In the genomic region with DNA sequence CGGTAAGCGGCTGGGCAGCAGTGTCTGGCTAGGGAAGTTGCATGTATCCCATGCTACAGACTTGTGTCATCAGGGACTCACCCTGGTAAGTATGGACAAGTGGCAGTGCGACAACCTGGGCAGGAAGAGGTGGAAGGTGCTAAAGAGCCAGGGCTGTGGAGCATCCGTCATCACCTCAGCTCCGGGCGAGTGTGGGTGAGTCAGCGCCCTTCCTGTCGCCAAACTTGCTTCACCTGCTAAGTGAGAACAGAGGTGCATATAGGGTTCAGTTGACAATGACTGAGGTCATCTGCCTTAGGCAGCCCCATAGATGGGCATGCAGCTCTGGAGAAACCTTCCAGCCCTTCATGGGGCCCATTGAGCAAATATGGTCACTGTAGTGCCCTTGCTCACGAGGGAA, we compare ENCODE assay signal across 30 mouse cellular contexts. TPM values are rescaled to one million over a fixed set of nuclear protein-coding genes. Genes with fewer than 3 reads are reported as not detected.
DNase-seq lines count a peak whose midpoint lies in the region; ATAC-seq and TF ChIP-seq lines count a peak whose summit lies in the region.
"Had no signal": no experiment of that assay in that cellular context is flagged by ENCODE, and none has a peak within 500 bp of the region (broad histone marks: within the 10 kb centered on the region; RNA-seq: fewer than 3 reads in every experiment).

No protein-coding gene starts in this region.

- H3K4me1 ChIP-seq in forebrain, embryonic 10.5 days: peaks cover 29% of the 10 kb centered on the region
- H3K4me1 ChIP-seq in forebrain, postnatal 0 days (ENCODE audit: insufficient read depth): no peaks in the 10 kb centered on the region
- peaks cover 30% of the 10 kb centered on the region for H3K4me1 ChIP-seq in heart, embryonic 15.5 days (replicated peaks)

- no peak for TF ChIP-seq CTCF in forebrain, postnatal 0 days (IDR thresholded peaks at IDR 0.05; ENCODE audit: low read depth)

- intact Hi-C loops in heart, postnatal 14 days (cut with DNase I): no loop called here

- H3K27me3 ChIP-seq in forebrain, embryonic 10.5 days (ENCODE audit: poor library complexity, severe bottlenecking): no peaks in the 10 kb centered on the region
- H3K27me3 ChIP-seq in forebrain, postnatal 0 days (ENCODE audit: insufficient read depth, low read length): no peaks in the 10 kb centered on the region
- H3K27me3 ChIP-seq in heart, embryonic 15.5 days: no peaks in the 10 kb centered on the region
- H3K27me3 ChIP-seq: embryonic facial prominence, embryonic 12.5 days; forebrain, embryonic 13.5 days; limb, embryonic 12.5 days; midbrain, embryonic 12.5 days had no signal

- ATAC-seq in forebrain, postnatal 0 days: no peak
- ATAC-seq in heart, embryonic 15.5 days (replicated peaks; ENCODE audit: insufficient number of reproducible peaks, insufficient read depth, low FRiP score, low read depth): peak; percentile 52
- ATAC-seq: activated CD4-positive, CD25-positive, alpha-beta regulatory T cell, adult 4 months; forebrain, embryonic 13.5 days; inflammation-experienced regulatory T-cells, adult 6 months; liver, postnatal 0 days; lung, postnatal 0 days had no signal

- no peaks in the 10 kb centered on the region for H3K36me3 ChIP-seq in forebrain, embryonic 10.5 days (replicated peaks)
- H3K36me3 ChIP-seq in forebrain, postnatal 0 days (ENCODE audit: insufficient read depth): no peaks in the 10 kb centered on the region
- no peaks in the 10 kb centered on the region for H3K36me3 ChIP-seq in heart, embryonic 15.5 days
- H3K36me3 ChIP-seq: embryonic facial prominence, embryonic 12.5 days; limb, embryonic 12.5 days; midbrain, embryonic 12.5 days had no signal

- DNase-seq in forebrain, embryonic 10.5 days (ENCODE audit: extremely low spot score, low spot score): no peak
- no peak for DNase-seq in forebrain, postnatal 0 days
- no peak for DNase-seq in heart, postnatal 14 days
- peak; percentile 18 for DNase-seq in urinary bladder, adult 2 months (ENCODE audit: low spot score)
- no peak for DNase-seq in urinary bladder, postnatal 10 days (ENCODE audit: low spot score)
- DNase-seq in kidney, postnatal 36 days: no peak
- DNase-seq in layer of hippocampus, adult 11-12 months (ENCODE audit: low spot score): no peak
- DNase-seq: adrenal gland, adult 8-10 months; cerebellum, adult 11-12 months; cerebellum, postnatal 14 days; gastrocnemius, adult 2 months; kidney, adult 2 months; liver, postnatal 0 days had no signal

- no peak overlapping the region for H3K4me2 ChIP-seq in forebrain, postnatal 0 days (ENCODE audit: low read depth)
- no peak overlapping the region for H3K4me2 ChIP-seq in heart, embryonic 15.5 days
- H3K4me2 ChIP-seq: embryonic facial prominence, embryonic 12.5 days; forebrain, embryonic 13.5 days; hindbrain, embryonic 14.5 days; limb, embryonic 12.5 days; liver, embryonic 11.5 days; midbrain, embryonic 12.5 days had no signal

- H3K27ac ChIP-seq in forebrain, embryonic 10.5 days: peak overlapping the region; percentile 41; the same call in 1 of the 2 replicates
- no peak overlapping the region for H3K27ac ChIP-seq in forebrain, postnatal 0 days (ENCODE audit: low read depth, low read length)
- H3K27ac ChIP-seq in heart, embryonic 15.5 days: peak overlapping the region; percentile 5
- H3K27ac ChIP-seq: embryonic facial prominence, embryonic 12.5 days; forebrain, embryonic 13.5 days; gastrocnemius, adult 2 months; hindbrain, embryonic 14.5 days; kidney, postnatal 0 days; limb, embryonic 12.5 days; macrophage; midbrain, embryonic 12.5 days had no signal

- H3K9ac ChIP-seq in forebrain, postnatal 0 days: no peak overlapping the region
- H3K9ac ChIP-seq in heart, embryonic 15.5 days: no peak overlapping the region
- H3K9ac ChIP-seq: embryonic facial prominence, embryonic 12.5 days; forebrain, embryonic 13.5 days; hindbrain, embryonic 14.5 days; limb, embryonic 12.5 days; liver, postnatal 0 days; midbrain, embryonic 12.5 days had no signal

- H3K9me3 ChIP-seq in forebrain, embryonic 10.5 days: no peaks in the 10 kb centered on the region
- no peaks in the 10 kb centered on the region for H3K9me3 ChIP-seq in forebrain, postnatal 0 days (ENCODE audit: low read length)
- no peaks in the 10 kb centered on the region for H3K9me3 ChIP-seq in heart, embryonic 15.5 days (replicated peaks)
- H3K9me3 ChIP-seq: embryonic facial prominence, embryonic 12.5 days; forebrain, embryonic 13.5 days; limb, embryonic 12.5 days; midbrain, embryonic 12.5 days had no signal

- WGBS in forebrain, embryonic 10.5 days: 95% methylated on average over 9 of the region's 9 CpGs
- 92% methylated on average over 9 of the region's 9 CpGs for WGBS in forebrain, postnatal 0 days
- WGBS in heart, embryonic 15.5 days: 47% methylated on average over 9 of the region's 9 CpGs

- no peak overlapping the region for H3K4me3 ChIP-seq in forebrain, embryonic 10.5 days
- no peak overlapping the region for H3K4me3 ChIP-seq in forebrain, postnatal 0 days (ENCODE audit: low read depth, low read length)
- no peak overlapping the region for H3K4me3 ChIP-seq in heart, embryonic 15.5 days
- H3K4me3 ChIP-seq: embryonic facial prominence, embryonic 12.5 days; forebrain, embryonic 13.5 days; gastrocnemius, adult 2 months; limb, embryonic 12.5 days; midbrain, embryonic 12.5 days had no signal

RNA-seq across cellular contexts. Expression of a gene that starts 14.0 kb away (rescaled TPM):
- 0.51 and 0.84 TPM in 2 replicates for polyA plus RNA-seq in forebrain, embryonic 10.5 days (2016; fragmentation: Nextera tagmentation; extraction: Ambion mirVana)
- total RNA-seq in forebrain, postnatal 0 days (2014; rRNA removed): not detected in 2 replicates
- polyA plus RNA-seq in forebrain, postnatal 0 days (2015; fragmentation: Nextera tagmentation; extraction: Ambion mirVana): 0.11 TPM in 1 of 2 replicates, not detected in the other
- 0.32 and 0.58 TPM in 2 replicates for polyA plus RNA-seq in heart, embryonic 15.5 days (2015; fragmentation: Nextera tagmentation; extraction: Ambion mirVana)
- not detected for total RNA-seq in heart, postnatal 14 days (2021)
- 0.03 TPM in 1 of 2 replicates, not detected in the other for polyA plus RNA-seq in urinary bladder, adult 2 months (2012; rRNA removed)
- total RNA-seq: adrenal gland, adult 8-10 months; gastrocnemius, adult 2 months; layer of hippocampus, adult 18-20 months; layer of hippocampus, postnatal 14 days; monocyte, adult 5-6 weeks had no signal
- polyA plus RNA-seq: activated CD4-positive, CD25-positive, alpha-beta regulatory T cell, adult 4 months; frontal cortex, adult 2 months; inflammation-experienced regulatory T-cells, adult 6 months; kidney, adult 2 months; liver, embryonic 11.5 days; liver, postnatal 0 days; lung, postnatal 0 days; macrophage; small intestine, adult 2 months had no signal

RNA-seq across cellular contexts. Expression of a gene that starts 14.3 kb away (rescaled TPM):
- 0.21 TPM in 1 of 2 replicates, not detected in the other for polyA plus RNA-seq in forebrain, embryonic 10.5 days (2016; fragmentation: Nextera tagmentation; extraction: Ambion mirVana)
- total RNA-seq in forebrain, postnatal 0 days (2014; rRNA removed): 1.1 TPM in 1 of 2 replicates, not detected in the other
- polyA plus RNA-seq in forebrain, postnatal 0 days (2015; fragmentation: Nextera tagmentation; extraction: Ambion mirVana): 0.29 and 0.69 TPM in 2 replicates
- 3.2 and 5.0 TPM in 2 replicates for polyA plus RNA-seq in heart, embryonic 15.5 days (2015; fragmentation: Nextera tagmentation; extraction: Ambion mirVana)
- 1 to 10 TPM; 1.0 to 2.4 TPM for total RNA-seq in heart, postnatal 14 days (2021)
- polyA plus RNA-seq in urinary bladder, adult 2 months (2012; rRNA removed): 0.15 and 0.47 TPM in 2 replicates
- total RNA-seq: adrenal gland, adult 8-10 months; gastrocnemius, adult 2 months; layer of hippocampus, adult 18-20 months; layer of hippocampus, postnatal 14 days; monocyte, adult 5-6 weeks had no signal
- polyA plus RNA-seq: activated CD4-positive, CD25-positive, alpha-beta regulatory T cell, adult 4 months; frontal cortex, adult 2 months; inflammation-experienced regulatory T-cells, adult 6 months; macrophage had no signal

RNA-seq across cellular contexts. Expression of a gene that starts 56.6 kb away (rescaled TPM):
- polyA plus RNA-seq in forebrain, embryonic 10.5 days (2016; fragmentation: Nextera tagmentation; extraction: Ambion mirVana): 2.9 and 3.4 TPM in 2 replicates
- 0.23 and 0.38 TPM in 2 replicates for total RNA-seq in forebrain, postnatal 0 days (2014; rRNA removed)
- 0.58 and 0.88 TPM in 2 replicates for polyA plus RNA-seq in forebrain, postnatal 0 days (2015; fragmentation: Nextera tagmentation; extraction: Ambion mirVana)
- 1.6 and 2.4 TPM in 2 replicates for polyA plus RNA-seq in heart, embryonic 15.5 days (2015; fragmentation: Nextera tagmentation; extraction: Ambion mirVana)
- total RNA-seq in heart, postnatal 14 days (2021): not detected
- polyA plus RNA-seq in urinary bladder, adult 2 months (2012; rRNA removed): not detected in 2 replicates
- total RNA-seq: gastrocnemius, adult 2 months; layer of hippocampus, adult 18-20 months; layer of hippocampus, postnatal 14 days; monocyte, adult 5-6 weeks had no signal
- polyA plus RNA-seq: inflammation-experienced regulatory T-cells, adult 6 months; kidney, adult 2 months; liver, postnatal 0 days; macrophage; small intestine, adult 2 months had no signal
